Mouse (Mus musculus) bone marrow, adult 2 months (tissue): ENCODE measurements around the gene Gata2.

Experiments used
- CTCF ChIP-seq: fragments of 200-500 bp; IDR thresholded peaks from 2 replicates; pipeline ENCODE4 v1.5.1; 2011; ENCODE audit warnings: low read length, control low read depth; ENCODE audit not compliant: control insufficient read depth, insufficient read depth
- POLR2A ChIP-seq: fragments of 200-500 bp; IDR thresholded peaks from 2 replicates; pipeline ENCODE4 v1.6.1; 2011; ENCODE audit warnings: low read depth, mild to moderate bottlenecking, control low read depth, low read length, borderline replicate concordance; ENCODE audit not compliant: control insufficient read depth

DNA sequence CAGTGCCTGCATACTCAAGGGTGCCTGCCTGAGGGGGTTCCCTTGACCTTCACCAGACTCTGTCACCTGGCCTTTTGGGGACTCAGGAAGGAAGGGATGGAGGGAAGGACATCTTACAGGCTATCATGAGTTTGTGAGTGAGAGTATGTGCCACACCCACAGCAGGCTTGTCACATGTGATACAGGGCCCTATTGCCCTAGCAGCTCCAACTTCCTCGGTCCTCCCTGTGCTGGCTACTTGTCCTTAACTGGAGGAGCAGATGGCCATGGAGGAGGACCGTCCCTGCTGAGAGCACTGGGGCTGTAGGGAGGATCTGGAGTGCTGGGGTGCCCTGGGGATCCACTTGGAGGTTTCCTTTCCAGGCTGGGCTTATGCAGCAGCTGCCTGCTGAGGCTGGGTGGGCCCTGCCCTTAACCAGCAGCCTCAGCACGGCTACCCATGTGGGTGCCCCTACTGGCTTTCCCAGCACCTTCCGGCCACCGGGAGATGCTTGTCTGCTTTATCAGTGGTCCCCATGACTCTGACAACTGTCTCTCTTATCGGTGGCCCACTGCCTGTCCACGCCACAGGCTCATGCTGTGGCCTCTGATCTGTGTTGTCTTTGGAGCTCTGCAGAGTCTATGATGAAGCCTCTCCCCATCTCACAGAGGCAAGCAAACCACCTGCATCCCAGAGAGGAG, 58.2 kb downstream of the Gata2 start:
- TF ChIP-seq CTCF (no peak), POLR2A (no peak)
